Mouse (Mus musculus) layer of hippocampus, adult 9-11 months (tissue): Measurements from ENCODE around the gene Magel2.
A peak's percentile ranks its signal among the peaks of the same experiment; 100 is the strongest.

ENCODE experiments used
- DNase-seq: peaks from one replicate; pipeline ENCODE4 v3.0.0; 2022

The Magel2 gene

DNA sequence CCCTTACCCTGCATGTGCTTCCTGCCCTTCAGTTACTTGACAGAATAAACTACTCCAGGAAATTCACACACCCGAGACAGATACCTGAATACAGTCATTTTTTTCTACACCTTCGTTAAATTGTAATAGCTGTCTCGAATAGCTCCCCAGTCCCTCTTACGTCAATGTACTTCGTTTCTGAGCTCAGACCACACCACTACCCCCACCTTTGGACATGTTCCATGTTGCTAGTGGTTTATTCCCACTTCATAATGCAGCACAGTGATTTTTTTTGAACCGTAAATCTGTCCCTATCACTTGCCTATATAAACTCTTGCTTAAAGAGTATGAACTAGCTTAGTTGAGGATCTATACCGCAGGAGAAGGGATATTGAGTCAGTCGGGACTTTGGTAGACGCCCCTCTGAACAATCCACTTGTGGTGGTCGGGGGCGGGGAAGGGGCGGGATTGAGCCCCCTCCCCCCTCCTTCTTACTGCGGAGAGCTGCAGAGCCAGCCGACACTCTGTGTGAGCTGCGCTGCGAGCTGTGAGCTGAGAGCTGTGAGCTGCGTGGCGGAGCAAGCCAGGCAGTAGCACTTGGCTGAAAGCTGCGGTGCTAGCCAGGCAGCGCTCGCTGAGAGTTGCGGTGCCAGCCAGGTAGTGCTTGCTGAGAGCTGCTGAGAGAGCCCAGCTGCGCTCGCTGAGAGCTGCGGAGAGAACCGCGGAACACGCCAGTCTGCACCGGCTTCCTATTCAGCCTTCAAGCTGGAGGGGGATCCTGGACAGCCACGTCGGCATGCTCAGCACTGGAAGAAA lies at the start of gene Magel2:
Magel2 (plus strand) TSS at position 501 of the 795 bp plus-strand sequence.
- no peak for DNase-seq

GRCm38 (mm10) chr7:62345411-62345810 lies 31.4 kb upstream of the Magel2 start:
- DNase-seq: no peak

GRCm38 (mm10) chr7:62346269-62346668 lies 30.5 kb upstream of the Magel2 start, which contains the start of gene Ndn:
TSS of gene Ndn (plus strand) at chr7:62346569.
- no peak for DNase-seq

DNA sequence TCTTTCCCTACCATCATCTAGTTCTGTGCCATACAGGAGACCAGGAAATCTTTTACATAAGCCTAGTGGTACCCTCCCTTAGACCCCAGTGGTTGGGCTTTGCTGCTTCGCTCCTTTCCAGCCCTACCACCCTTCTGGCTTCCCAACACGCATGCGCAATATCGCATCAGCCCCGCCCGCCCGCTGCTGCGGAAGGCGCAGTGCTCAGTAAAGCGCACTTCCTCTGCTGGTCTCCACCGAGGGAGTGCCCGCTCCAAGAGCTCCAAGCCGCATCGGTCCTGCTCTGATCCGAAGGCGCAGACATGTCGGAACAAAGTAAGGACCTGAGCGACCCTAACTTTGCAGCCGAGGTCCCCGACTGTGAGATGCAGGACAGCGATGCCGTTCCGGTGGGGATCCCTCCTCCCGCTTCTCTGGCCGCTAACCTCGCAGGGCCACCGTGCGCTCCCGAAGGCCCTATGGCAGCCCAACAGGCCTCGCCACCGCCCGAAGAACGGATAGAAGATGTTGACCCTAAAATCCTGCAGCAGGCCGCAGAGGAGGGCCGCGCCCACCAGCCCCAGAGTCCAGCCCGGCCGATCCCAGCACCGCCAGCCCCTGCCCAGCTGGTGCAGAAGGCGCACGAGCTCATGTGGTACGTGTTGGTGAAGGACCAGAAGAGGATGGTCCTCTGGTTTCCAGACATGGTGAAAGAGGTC lies 28.6 kb upstream of the Magel2 start:
- peak; percentile 64 for DNase-seq

- DNase-seq: no peak
Observed at GRCm38 (mm10) chr7:62348804-62349190, 28.0 kb upstream of the Magel2 start.

DNA sequence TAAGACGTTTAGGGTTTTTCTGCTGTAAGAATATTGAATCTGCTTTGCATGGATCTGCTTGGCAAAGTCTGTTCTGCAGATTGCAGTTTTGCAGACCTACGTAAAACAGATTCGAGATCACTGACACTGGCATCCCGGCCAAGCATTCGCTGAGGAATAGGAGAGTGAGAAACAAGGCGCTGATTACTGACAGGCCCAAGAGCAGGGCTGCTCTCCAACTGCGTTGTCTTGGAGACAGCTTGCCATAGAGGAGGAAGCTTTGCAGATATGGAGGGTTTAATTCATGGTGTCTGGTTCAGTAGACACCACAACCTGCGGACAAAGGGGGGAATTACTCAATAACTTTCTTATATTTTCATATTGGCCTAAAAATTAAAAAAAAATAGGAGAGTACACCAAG lies 25.5 kb upstream of the Magel2 start:
- peak; percentile 5 for DNase-seq

- no peak for DNase-seq
Observed at GRCm38 (mm10) chr7:62365039-62365636, 11.7 kb upstream of the Magel2 start.

DNA sequence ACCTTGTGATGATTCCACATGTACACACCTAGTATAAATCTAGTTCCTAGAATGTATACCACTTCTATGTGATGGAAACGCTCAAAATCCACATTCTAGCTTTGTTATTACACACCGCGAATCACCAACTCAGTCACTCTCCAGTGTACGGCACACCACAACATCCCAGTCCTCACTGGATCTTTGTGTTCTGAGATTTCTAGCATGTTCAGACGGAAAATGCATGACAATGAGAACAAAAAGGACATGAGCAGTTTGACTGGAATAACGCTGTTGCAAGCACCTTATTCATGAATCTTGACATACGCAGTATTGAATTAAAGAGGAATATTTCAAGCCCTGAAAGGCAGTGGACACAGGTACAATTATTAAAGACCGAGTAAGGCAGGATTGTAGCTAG lies 10.1 kb upstream of the Magel2 start:
- no peak for DNase-seq

- DNase-seq: no peak
Observed at GRCm38 (mm10) chr7:62375658-62376057, 1.2 kb upstream of the Magel2 start.

- no peak for DNase-seq
Observed at GRCm38 (mm10) chr7:62377313-62377712, 503 bp downstream of the Magel2 start.

DNA sequence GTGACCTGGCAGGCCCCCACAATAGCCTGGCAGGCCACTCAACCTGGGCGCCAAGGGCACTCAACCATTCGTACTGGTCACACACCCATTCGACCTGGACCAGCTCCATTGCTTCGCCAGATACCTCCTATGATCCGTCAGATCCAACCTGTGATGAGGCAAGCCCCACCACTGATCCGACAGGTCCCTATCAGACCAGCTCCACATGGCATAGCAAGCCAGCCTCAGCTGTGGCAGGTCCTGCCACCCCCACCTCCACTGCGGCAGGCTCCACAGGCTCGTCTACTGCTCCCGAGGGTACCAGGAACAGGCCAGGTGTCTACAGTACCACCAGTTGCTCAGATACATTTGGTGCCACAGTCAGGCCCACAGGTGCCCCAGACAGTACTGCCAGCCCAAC lies 1.7 kb downstream of the Magel2 start:
- no peak for DNase-seq

DNA sequence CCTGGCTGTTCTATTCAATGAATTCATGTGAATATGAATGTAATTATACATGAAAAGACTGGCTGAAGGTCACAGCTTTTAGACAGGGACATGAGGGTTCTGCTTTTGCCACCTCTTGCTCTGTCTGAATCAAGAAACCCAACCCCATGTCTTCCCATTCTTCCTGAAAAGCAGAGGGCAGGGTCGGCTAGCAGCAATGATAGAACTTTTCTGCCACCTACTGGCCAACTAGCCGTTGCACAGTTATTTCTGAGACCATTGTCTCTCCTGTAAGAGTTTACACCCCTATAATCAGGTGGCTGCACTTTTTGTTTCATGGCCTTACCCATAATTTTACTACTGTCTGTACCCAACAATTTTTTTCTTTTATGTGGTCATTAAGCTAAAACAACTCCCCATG lies 5.6 kb downstream of the Magel2 start:
- DNase-seq: no peak

- no peak for DNase-seq
Observed at GRCm38 (mm10) chr7:62388291-62388690, 11.5 kb downstream of the Magel2 start.

GRCm38 (mm10) chr7:62392202-62392601 lies 15.4 kb downstream of the Magel2 start:
- DNase-seq: no peak

- DNase-seq: no peak
Observed at GRCm38 (mm10) chr7:62406573-62407050, 29.8 kb downstream of the Magel2 start.

DNA sequence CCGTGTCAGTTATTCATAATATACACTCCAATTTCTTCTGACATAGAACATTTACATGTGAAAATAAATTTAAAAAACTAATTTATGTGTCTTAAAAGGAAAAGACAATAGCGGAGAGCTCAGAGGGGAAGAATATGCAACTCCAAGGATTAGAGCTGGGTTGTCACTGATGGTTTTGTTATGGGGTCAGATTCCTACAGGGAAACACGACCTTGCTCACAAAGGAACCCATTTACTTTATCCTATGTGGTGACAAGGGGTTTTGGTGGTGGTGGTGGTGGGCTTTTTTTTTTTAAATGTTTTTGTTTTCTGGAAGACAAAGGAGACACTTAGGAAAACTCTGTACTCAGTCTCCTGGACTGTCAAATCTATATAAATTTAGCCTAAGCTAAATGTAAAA lies 31.0 kb downstream of the Magel2 start:
- DNase-seq: no peak

DNA sequence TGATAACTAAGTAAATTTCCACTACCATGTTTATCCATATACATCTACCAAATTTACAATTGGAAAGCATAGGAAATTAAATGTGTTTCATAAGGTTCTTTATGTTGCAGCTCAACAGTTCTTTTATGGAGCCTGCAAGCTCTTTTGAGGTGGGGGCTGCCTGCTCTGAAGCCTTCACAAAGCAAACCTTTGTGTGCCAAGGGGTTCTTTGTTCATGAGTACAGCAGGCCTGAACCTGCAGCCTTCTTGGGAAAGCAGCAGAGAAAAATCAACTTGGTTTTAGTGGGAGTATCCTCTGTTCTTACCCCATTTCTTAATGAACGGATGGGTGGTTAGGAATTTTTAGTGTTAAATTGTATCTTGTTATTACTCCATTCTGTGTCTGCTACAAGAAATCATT lies 38.4 kb downstream of the Magel2 start:
- no peak for DNase-seq

- no peak for DNase-seq
Observed at GRCm38 (mm10) chr7:62416173-62416572, 39.4 kb downstream of the Magel2 start.

DNA sequence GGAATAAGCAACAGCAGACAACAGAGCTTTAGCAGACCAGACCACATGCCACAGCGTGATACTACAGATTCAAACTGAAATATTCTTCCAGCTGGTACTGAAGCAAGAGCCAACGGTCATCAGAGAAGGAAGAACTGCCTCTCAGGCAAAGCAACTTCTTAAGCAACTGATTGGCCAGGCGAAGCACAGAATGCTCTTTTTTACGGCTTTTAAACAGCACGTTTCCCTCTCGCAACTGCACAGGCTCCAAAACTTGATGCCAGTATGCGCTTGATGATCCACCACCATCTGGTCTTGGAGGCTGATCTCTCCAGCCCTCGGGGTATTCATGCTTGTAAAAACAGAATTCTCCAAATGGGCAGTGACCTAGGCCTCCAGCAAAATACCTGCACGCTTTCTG lies 41.5 kb downstream of the Magel2 start:
- no peak for DNase-seq

DNA sequence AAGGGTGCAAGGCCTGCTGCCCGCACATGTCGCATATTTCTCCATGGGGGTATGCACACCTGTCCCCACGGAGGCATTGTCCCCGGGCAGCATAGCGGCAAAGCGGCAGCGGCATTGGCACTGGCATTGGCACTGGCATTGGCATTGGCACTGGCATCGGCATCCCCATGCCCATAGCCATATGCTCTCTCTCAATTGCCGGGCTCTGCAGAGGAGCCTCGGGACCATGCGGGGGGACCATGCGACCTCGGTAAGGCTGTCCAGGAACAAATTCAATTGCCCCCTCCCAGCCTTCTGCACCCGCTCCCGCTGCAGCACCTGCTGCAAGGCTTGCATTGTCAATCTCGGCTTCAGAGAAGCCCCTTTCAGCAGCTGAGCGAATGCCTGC lies 42.3 kb downstream of the Magel2 start:
- no peak for DNase-seq

DNA sequence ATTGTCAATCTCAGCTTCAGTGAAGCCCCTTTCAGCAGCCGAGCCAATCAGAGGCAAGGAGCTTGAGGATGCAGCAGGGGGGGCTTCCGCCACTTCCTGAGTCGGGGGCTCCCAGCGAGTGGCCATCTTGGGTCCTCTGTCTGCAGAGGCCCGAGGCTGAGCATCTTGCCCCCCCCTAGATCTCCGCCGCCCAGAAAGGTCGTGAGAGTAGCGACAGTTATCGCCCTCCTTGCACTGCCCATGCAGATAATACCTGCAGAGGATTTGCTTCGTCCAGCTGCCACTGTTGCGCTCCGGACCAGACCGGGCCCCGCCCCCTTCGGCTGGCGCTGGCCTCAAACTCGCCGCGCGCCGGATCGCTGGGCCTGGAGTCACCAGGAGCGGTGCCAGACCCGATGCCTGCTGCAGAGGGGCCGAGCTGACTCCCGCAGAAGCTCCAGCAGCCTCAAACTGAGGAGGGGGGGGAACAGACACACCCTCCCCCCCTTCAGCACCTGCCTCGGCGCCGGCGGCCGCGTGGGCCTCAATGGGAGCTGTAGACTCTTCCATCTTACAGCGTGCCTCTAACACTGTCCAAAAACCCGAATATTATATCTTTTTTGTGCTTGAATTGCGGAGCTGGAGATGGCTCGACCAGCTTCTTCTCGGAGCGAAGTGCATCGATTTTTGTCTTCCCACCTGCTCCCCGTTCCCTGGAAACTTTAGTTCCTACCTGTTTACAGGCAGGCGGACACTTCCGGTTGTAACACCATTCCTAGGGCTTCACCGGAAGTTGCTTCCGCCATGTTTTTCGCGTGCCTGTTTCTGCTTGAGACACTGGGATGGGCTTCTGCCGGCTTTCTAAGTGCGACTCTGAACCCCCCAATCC lies 42.9 kb downstream of the Magel2 start, which contains the start of gene Mkrn3:
Mkrn3 (minus strand) TSS at position 647 of the 868 bp plus-strand sequence.
- DNase-seq: peak; percentile 14

GRCm38 (mm10) chr7:62420566-62420965 lies 43.8 kb downstream of the Magel2 start:
- no peak for DNase-seq

GRCm38 (mm10) chr7:62423210-62423609 lies 46.4 kb downstream of the Magel2 start:
- DNase-seq: no peak
